Mouse (Mus musculus): ENCODE data around the gene Arl4a. TPM values are rescaled to one million over a fixed set of nuclear protein-coding genes. Genes with fewer than 3 reads are reported as not detected.

Arl4a gene
- polyA plus RNA-seq, 1 experiment = 7.6 TPM

DNA sequence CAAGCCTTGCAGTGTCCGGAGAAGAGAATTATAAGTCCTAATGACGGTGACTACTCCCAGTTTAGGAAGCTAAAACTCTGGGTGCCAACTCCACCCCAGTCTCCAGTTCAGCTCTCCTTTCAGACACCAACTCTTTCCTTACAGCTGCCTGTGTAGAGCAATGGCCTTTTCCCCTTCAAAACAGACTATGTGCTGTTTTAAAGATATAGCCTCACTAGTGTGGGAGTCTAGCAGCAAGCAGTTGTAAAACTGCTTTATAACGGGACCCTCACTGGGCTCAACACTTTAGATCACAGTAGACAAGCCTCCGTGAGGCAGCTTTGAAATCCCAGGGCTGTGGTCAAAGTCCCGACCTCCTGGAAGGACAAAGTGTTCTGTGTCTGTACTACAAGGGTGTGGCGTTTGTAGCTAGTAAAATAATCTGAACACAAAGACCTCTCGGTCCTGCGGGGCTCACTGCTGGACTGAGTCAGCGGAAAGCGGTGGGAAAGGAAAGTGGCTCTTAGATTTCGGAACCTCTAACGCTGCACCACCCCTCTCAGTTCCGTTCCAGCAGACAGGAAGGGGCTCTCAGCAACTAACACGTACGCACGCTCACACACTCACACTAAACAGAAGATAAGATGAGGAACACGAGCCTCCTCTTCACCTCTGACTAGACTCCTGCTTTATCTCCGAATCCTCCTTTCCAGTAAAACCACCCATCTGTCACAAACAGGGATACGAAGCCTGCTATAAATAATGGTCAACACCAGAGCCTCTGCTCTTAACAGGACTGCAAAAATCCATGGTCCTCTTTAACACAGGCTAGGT is 21.0 kb downstream of the Arl4a start:
- TF ChIP-seq CTCF (IDR thresholded peaks at IDR 0.05; ENCODE audit: insufficient read depth, low read length) (no peak), POLR2A (IDR thresholded peaks at IDR 0.05; ENCODE audit: borderline replicate concordance, extremely low read depth, low read depth, low read length) (peak; percentile 43; the same call in 1 of the 2 replicates)
- H3K4me3 ChIP-seq (replicated peaks; ENCODE audit: extremely low read depth, low read depth, low read length) = peak overlapping the region; percentile 44
- H3K4me1 ChIP-seq (ENCODE audit: control insufficient read depth, insufficient read depth, low read length) = peaks cover 10% of the 10 kb centered on the region
- DNase-seq = peak; percentile 51
- 8% methylated on average over 19 of the region's 19 CpGs for WGBS

DNA sequence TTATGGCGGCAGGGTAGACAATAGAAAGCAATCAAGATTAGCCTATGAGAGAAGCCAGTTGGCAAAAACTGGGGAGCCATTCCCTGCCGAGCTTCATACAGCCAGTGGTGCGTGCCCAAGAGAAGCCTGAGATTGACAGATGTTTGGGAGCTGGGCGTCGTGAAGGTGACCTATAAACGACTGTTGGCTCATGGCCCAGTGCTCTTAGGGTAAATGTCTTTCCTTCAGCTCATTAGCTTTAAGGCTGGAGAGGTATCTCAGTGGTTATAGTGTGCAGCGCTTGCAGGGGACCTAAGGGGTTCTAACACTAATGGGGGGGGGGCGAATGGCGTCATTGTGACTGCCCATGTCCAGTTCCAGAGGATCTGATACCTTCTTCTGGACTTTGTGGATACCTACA is 21.8 kb downstream of the Arl4a start:
- TF ChIP-seq POLR2A (IDR thresholded peaks at IDR 0.05; ENCODE audit: borderline replicate concordance, extremely low read depth, low read depth, low read length) (no peak), CTCF (IDR thresholded peaks at IDR 0.05; ENCODE audit: insufficient read depth, low read length) (no peak)
- WGBS = 80% methylated on average over 9 of the region's 9 CpGs
- DNase-seq = no peak
- H3K4me3 ChIP-seq (replicated peaks; ENCODE audit: extremely low read depth, low read depth, low read length) = no peak overlapping the region
- H3K4me1 ChIP-seq (ENCODE audit: control insufficient read depth, insufficient read depth, low read length) = peaks cover 10% of the 10 kb centered on the region

DNA sequence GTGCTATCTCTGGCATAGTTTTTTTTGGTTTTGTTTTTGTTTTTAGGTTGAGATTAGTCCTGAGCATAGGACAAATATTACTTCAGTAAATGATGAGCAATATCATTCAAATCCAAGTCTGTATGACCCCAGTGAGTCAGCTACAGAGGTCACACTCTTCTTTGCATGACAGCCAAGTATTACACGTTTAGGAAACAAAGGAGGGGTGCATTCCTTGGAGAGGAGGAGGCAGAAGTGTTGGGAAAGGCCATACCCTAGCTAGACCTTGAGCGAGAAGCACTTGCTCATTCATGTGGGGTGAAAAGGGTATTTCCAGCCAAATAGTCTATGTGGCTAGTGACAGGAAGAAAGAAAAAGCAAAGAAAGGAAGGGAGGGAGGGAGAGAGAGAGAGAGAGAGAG is 28.0 kb downstream of the Arl4a start:
- TF ChIP-seq POLR2A (IDR thresholded peaks at IDR 0.05; ENCODE audit: borderline replicate concordance, extremely low read depth, low read depth, low read length) (no peak), CTCF (IDR thresholded peaks at IDR 0.05; ENCODE audit: insufficient read depth, low read length) (no peak)
- WGBS = 38% methylated on average over 2 of the region's 2 CpGs
- no peak for DNase-seq

DNA sequence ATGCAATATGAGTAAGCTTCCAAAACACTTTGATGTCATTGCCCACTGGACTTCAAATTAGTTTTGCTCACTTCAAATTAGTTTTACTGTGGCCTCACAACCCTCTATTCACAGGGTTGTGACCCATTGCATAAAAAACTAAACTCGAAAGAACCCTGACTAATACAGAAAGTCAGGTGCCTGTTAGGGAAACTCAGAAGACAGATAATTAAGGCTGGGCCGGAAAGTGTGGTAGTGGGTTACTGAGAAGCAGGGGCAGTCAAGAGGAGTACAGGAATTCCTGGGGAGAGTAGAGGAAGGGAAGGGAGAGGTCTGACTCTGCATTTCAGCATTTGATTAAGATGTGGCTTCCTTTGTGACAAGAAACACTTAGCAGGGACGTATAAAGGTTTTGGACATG is 29.4 kb downstream of the Arl4a start:
- H3K4me1 ChIP-seq (ENCODE audit: control insufficient read depth, insufficient read depth, low read length) = no peaks in the 10 kb centered on the region
- WGBS = 68% methylated on average over 3 of the region's 3 CpGs
- TF ChIP-seq POLR2A (IDR thresholded peaks at IDR 0.05; ENCODE audit: borderline replicate concordance, extremely low read depth, low read depth, low read length) = no peak
- no peak for DNase-seq
- no peak overlapping the region for H3K4me3 ChIP-seq (replicated peaks; ENCODE audit: extremely low read depth, low read depth, low read length)

More for the DNA sequence above, 28.0 kb downstream of the Arl4a start:
- Histone ChIP-seq H3K4me3 (replicated peaks; ENCODE audit: extremely low read depth, low read depth, low read length) (no peak overlapping the region), H3K4me1 (ENCODE audit: control insufficient read depth, insufficient read depth, low read length) (no peaks in the 10 kb centered on the region)

DNA sequence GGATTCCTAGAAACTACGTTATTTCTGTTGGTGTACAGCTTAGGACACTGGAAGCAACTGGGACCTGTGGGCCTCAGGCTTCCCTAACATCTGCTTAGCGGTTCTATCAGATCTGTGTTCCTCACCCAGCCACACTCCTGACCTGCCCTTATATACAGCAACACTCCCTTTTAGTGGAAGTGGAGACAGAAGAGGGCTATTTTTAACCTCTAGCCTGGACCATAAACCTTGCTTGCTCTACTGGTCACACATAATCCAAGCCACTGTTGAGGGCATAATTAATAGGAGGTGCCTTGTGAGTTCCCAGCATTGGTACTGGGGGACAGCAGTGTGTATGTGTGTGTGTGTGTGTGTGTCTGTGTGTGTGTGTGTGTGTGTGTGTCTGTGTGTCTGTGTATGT is 33.1 kb downstream of the Arl4a start:
- Histone ChIP-seq H3K4me3 (replicated peaks; ENCODE audit: extremely low read depth, low read depth, low read length) (no peak overlapping the region), H3K4me1 (ENCODE audit: control insufficient read depth, insufficient read depth, low read length) (no peaks in the 10 kb centered on the region)
- 81% methylated on average over 2 of the region's 2 CpGs for WGBS
- TF ChIP-seq POLR2A (IDR thresholded peaks at IDR 0.05; ENCODE audit: borderline replicate concordance, extremely low read depth, low read depth, low read length) (no peak), CTCF (IDR thresholded peaks at IDR 0.05; ENCODE audit: insufficient read depth, low read length) (no peak)
- no peak for DNase-seq

DNA sequence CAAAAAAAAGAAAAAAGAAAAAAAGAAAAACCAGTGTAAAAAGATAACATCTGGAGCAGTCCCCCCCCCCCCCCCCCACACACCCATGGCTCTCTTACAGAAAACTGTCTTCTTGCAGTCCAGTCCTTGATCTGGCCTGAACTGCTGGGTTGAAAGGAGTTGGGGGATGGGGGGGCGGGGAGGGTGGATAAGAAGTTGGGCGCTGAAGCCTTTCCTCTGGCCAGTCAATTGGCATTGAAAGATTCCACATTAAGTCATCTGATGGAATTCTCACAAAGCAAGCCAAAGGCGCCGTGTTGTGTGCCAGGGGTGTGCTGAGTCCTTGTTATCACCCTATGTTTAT is 39.0 kb downstream of the Arl4a start:
- H3K4me3 ChIP-seq (replicated peaks; ENCODE audit: extremely low read depth, low read depth, low read length) = no peak overlapping the region
- no peak for DNase-seq
- TF ChIP-seq POLR2A (IDR thresholded peaks at IDR 0.05; ENCODE audit: borderline replicate concordance, extremely low read depth, low read depth, low read length) (no peak), CTCF (IDR thresholded peaks at IDR 0.05; ENCODE audit: insufficient read depth, low read length) (no peak)
- 54% methylated on average over 4 of the region's 4 CpGs for WGBS
- 0 out of 2 replicates have a peak, but pooled peaks cover 3% of the 10 kb centered on the region for H3K4me1 ChIP-seq (ENCODE audit: control insufficient read depth, insufficient read depth, low read length)

DNA sequence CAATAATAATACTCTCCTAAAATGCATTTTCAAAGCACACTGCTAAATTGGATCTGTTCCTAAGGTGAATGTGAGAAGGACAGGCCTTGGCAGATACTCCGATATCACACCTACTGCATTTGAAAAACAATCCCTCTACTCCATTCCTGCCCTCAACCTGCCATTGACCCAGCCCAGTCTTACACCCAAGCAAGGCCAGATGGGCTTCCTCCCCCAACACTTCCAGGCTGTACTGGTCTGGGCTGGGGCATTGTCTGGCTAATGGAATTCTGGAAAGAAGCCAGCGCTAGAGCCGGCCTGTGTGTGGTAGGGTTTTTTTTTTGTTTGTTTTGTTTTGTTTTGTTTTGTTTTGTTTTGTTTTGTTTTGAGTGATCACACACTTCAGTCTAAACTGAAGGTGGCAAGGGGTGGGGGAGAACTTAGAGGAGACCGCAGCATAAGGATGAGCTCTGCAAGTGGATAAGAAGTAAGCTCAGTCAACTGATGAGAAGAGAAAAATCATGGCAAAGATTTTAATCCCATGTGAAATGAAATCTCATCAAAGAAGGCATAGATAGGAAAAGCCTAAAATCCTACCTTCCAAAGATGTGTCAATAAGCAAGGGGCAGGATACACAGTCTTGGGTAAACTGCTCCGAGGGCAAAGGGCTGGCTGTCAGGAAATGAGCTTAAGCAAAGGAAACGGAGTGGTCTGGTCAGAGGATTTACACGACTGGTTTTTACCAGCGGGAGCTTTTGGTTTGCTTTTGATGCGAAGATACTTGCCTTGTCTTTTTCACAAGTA is 39.6 kb downstream of the Arl4a start:
- TF ChIP-seq POLR2A (IDR thresholded peaks at IDR 0.05; ENCODE audit: borderline replicate concordance, extremely low read depth, low read depth, low read length) (no peak), CTCF (IDR thresholded peaks at IDR 0.05; ENCODE audit: insufficient read depth, low read length) (no peak)
- H3K4me1 ChIP-seq (ENCODE audit: control insufficient read depth, insufficient read depth, low read length) = 0 out of 2 replicates have a peak, but pooled peaks cover 3% of the 10 kb centered on the region
- peak; percentile 16 for DNase-seq
- no peak overlapping the region for H3K4me3 ChIP-seq (replicated peaks; ENCODE audit: extremely low read depth, low read depth, low read length)
- WGBS = 19% methylated on average over 9 of the region's 9 CpGs

DNA sequence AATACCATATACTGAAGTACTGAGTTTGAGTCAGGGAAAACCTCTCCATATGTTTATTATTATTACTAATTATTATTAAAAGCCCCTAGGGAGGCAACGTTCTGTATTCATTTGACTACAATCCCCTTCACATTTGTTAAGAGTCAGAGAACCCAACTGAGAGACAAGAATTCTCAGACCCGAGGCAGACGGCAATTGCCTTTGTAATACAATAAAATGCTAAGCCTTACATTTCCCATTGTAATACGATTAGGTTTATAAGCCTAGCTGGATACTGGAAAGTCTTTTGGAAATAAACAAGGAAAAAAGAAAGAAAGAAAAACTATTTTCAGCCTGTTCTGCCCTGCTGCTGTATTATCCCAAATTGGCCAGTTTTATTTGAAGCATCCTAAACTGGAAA is 40.2 kb downstream of the Arl4a start:
- Histone ChIP-seq H3K4me1 (ENCODE audit: control insufficient read depth, insufficient read depth, low read length) (0 out of 2 replicates have a peak, but pooled peaks cover 3% of the 10 kb centered on the region), H3K4me3 (replicated peaks; ENCODE audit: extremely low read depth, low read depth, low read length) (no peak overlapping the region)
- DNase-seq = no peak
- no peak for TF ChIP-seq POLR2A (IDR thresholded peaks at IDR 0.05; ENCODE audit: borderline replicate concordance, extremely low read depth, low read depth, low read length)
- no peak for TF ChIP-seq CTCF (IDR thresholded peaks at IDR 0.05; ENCODE audit: insufficient read depth, low read length)
- WGBS = 49% methylated on average over 4 of the region's 4 CpGs

DNA sequence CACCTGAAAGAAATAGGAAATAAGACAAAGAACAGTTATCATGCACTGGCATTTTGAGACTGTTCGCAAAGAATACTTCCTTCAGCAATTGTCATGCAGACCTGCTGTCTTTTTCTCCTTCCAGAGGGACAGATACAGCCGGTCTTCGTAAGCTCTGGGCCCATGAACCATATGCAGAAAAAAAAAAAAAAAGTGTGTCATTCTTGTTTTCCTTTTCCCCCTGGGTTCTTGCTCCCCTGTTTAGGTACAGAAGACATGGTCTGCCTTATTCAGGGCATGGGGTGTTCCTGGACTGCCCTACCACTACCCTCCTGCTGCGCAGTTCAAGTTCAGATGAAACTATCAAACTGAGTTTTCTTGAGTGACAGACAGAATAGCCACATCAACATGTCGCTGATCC is 41.8 kb downstream of the Arl4a start:
- Histone ChIP-seq H3K4me3 (replicated peaks; ENCODE audit: extremely low read depth, low read depth, low read length) (no peak overlapping the region), H3K4me1 (ENCODE audit: control insufficient read depth, insufficient read depth, low read length) (0 out of 2 replicates have a peak, but pooled peaks cover 3% of the 10 kb centered on the region)
- no peak for DNase-seq
- TF ChIP-seq POLR2A (IDR thresholded peaks at IDR 0.05; ENCODE audit: borderline replicate concordance, extremely low read depth, low read depth, low read length) = no peak
- TF ChIP-seq CTCF (IDR thresholded peaks at IDR 0.05; ENCODE audit: insufficient read depth, low read length) = no peak
- WGBS = 93% methylated on average over 5 of the region's 5 CpGs

Measured in lung, adult 2 months (tissue).